Mouse (Mus musculus) CH12.LX (cell line): ENCODE data around the gene Ttll5.

Experiments used
- CHD1 ChIP-seq: IDR thresholded peaks from 2 replicates; pipeline ENCODE4 v1.6.1; 2012; ENCODE audit warnings: low read depth, low read length, improper control_type of control experiment, inconsistent platforms
- CTCF ChIP-seq, 2 experiments: IDR thresholded peaks in 1 of 2; conservative IDR thresholded peaks in 1 of 2; 2 replicates each; pipeline ENCODE4 v1.5.1; 2011 to 2012; ENCODE audit warnings: low read depth in 2 of 2, low read length in 2 of 2, improper control_type of control experiment in 1 of 2, inconsistent platforms in 1 of 2, mild to moderate bottlenecking in 1 of 2, moderate library complexity in 1 of 2
- NRF1 ChIP-seq: IDR thresholded peaks from 2 replicates; pipeline ENCODE4 v1.6.1; 2014; ENCODE audit warnings: low read depth, mild to moderate bottlenecking, inconsistent platforms, low read length, improper control_type of control experiment, moderate library complexity
- POLR2A ChIP-seq: IDR thresholded peaks from 2 replicates; pipeline ENCODE4 v1.6.1; 2011; ENCODE audit warnings: low read depth, mild to moderate bottlenecking, improper control_type of control experiment, low read length
- RCOR1 ChIP-seq: conservative IDR thresholded peaks from 2 replicates; pipeline ENCODE4 v1.6.1; 2012; ENCODE audit warnings: low read depth, mild to moderate bottlenecking, inconsistent platforms, low read length, improper control_type of control experiment

DNA sequence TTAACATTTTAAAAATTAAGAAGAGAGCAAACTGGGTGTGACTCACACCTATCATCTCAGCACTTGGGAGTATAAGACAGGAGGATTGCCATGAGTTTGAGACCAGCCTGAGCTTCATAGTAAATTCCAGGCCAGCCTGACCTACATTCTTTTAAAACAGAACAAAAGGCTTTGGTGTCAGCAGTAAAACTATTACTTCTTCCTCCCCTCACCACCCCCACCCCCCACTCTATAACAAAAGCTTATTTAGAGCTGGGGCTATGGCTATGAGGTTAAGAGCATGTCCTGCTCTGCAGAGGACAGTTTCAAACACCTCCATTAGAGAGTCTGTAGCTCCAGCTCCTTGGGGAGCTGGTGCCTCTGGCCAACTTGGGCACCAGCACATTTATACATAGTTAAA, 211.1 kb downstream of the Ttll5 start:
- no peak for TF ChIP-seq CHD1
- no peak for TF ChIP-seq CTCF (conservative IDR thresholded peaks at IDR 0.05 in 1 of 2, IDR thresholded peaks at IDR 0.05 in 1 of 2; ENCODE audit: low read depth in 2 of 2, low read length in 2 of 2)
- TF ChIP-seq NRF1, result no peak
- no peak for TF ChIP-seq POLR2A
- no peak for TF ChIP-seq RCOR1
